Mouse (Mus musculus): ENCODE data around the gene Myo6. TPM values are rescaled to one million over a fixed set of nuclear protein-coding genes. Genes with fewer than 3 reads are reported as not detected.
A peak's percentile ranks its signal among the peaks of the same experiment; 100 is the strongest.

Myo6 gene
- polyA plus RNA-seq, 1 experiment from 2014 or later, result 50.9 TPM

- H3K27me3 ChIP-seq (replicated peaks; ENCODE audit: control insufficient read depth, insufficient read depth, low read length), result no peaks in the 10 kb centered on the region
- no peak overlapping the region for H3K4me3 ChIP-seq (ENCODE audit: low read depth, low read length)
- H3K9me3 ChIP-seq (ENCODE audit: control insufficient read depth), result no peaks in the 10 kb centered on the region
- TF ChIP-seq CTCF (IDR thresholded peaks at IDR 0.05; ENCODE audit: low read depth), result no peak
- H3K4me1 ChIP-seq (replicated peaks; ENCODE audit: control insufficient read depth, insufficient read depth, low read length), result no peaks in the 10 kb centered on the region
- no peak overlapping the region for H3K27ac ChIP-seq (ENCODE audit: low read depth, low read length)
- no peaks in the 10 kb centered on the region; the same call in 1 of the 2 replicates for H3K36me3 ChIP-seq (ENCODE audit: control insufficient read depth, insufficient read depth)
- H3K4me2 ChIP-seq (replicated peaks; ENCODE audit: low read depth), result no peak overlapping the region
- H3K9ac ChIP-seq (ENCODE audit: low read depth, low read length), result no peak overlapping the region
- no peak for ATAC-seq
- WGBS, result 51% methylated on average over 6 of the region's 6 CpGs
Measured at GRCm38 (mm10) chr9:80200855-80201254, 36.0 kb downstream of the Myo6 start.

- no peak for ATAC-seq
Measured at GRCm38 (mm10) chr9:80202374-80203060, 37.7 kb downstream of the Myo6 start.

DNA sequence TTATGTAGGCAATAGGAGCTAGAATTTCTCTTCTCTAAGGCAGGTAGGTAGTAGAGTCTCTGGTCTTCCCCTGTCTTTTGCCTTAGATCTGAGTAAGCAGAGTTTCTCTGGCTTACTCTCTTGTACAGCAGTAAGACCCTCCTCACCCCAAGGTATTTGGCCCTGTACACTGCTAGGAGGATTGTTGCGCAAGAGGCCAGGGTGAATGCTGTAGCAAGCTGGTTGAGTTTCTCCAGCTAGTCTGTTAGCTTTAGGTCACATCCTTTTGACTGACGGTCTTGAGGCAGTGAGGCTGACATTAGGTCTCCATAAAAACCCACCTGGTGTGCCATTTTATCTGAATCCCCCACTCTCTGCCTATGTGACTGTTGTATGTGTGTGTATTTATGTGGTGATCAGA is 43.9 kb downstream of the Myo6 start:
- H3K36me3 ChIP-seq (ENCODE audit: control insufficient read depth, insufficient read depth), result no peaks in the 10 kb centered on the region
- H3K27me3 ChIP-seq (replicated peaks; ENCODE audit: control insufficient read depth, insufficient read depth, low read length), result no peaks in the 10 kb centered on the region
- H3K27ac ChIP-seq (ENCODE audit: low read depth, low read length), result no peak overlapping the region
- H3K9me3 ChIP-seq (ENCODE audit: control insufficient read depth), result no peaks in the 10 kb centered on the region
- H3K4me2 ChIP-seq (replicated peaks; ENCODE audit: low read depth), result no peak overlapping the region
- no peak overlapping the region for H3K9ac ChIP-seq (ENCODE audit: low read depth, low read length)
- H3K4me1 ChIP-seq (replicated peaks; ENCODE audit: control insufficient read depth, insufficient read depth, low read length), result no peaks in the 10 kb centered on the region
- 67% methylated on average over 2 of the region's 2 CpGs for WGBS
- no peak for ATAC-seq
- no peak for TF ChIP-seq CTCF (IDR thresholded peaks at IDR 0.05; ENCODE audit: low read depth)
- no peak overlapping the region for H3K4me3 ChIP-seq (ENCODE audit: low read depth, low read length)

More at GRCm38 (mm10) chr9:80202374-80203060, 37.7 kb downstream of the Myo6 start:
- H3K4me1 ChIP-seq (replicated peaks; ENCODE audit: control insufficient read depth, insufficient read depth, low read length), result no peaks in the 10 kb centered on the region
- no peak overlapping the region for H3K4me3 ChIP-seq (ENCODE audit: low read depth, low read length)
- no peaks in the 10 kb centered on the region; the same call in 1 of the 2 replicates for H3K36me3 ChIP-seq (ENCODE audit: control insufficient read depth, insufficient read depth)
- no peak overlapping the region for H3K4me2 ChIP-seq (replicated peaks; ENCODE audit: low read depth)
- 86% methylated on average over 14 of the region's 14 CpGs for WGBS
- H3K27me3 ChIP-seq (replicated peaks; ENCODE audit: control insufficient read depth, insufficient read depth, low read length), result no peaks in the 10 kb centered on the region
- no peak for TF ChIP-seq CTCF (IDR thresholded peaks at IDR 0.05; ENCODE audit: low read depth)
- H3K27ac ChIP-seq (ENCODE audit: low read depth, low read length), result no peak overlapping the region
- no peaks in the 10 kb centered on the region for H3K9me3 ChIP-seq (ENCODE audit: control insufficient read depth)
- H3K9ac ChIP-seq (ENCODE audit: low read depth, low read length), result no peak overlapping the region

GRCm38 (mm10) chr9:80209459-80209858 is 44.6 kb downstream of the Myo6 start:
- H3K27me3 ChIP-seq (replicated peaks; ENCODE audit: control insufficient read depth, insufficient read depth, low read length), result no peaks in the 10 kb centered on the region
- no peaks in the 10 kb centered on the region for H3K4me1 ChIP-seq (replicated peaks; ENCODE audit: control insufficient read depth, insufficient read depth, low read length)
- 76% methylated on average over 10 of the region's 10 CpGs for WGBS
- no peak for ATAC-seq
- no peaks in the 10 kb centered on the region for H3K9me3 ChIP-seq (ENCODE audit: control insufficient read depth)
- H3K36me3 ChIP-seq (ENCODE audit: control insufficient read depth, insufficient read depth), result no peaks in the 10 kb centered on the region
- H3K4me3 ChIP-seq (ENCODE audit: low read depth, low read length), result no peak overlapping the region
- no peak overlapping the region for H3K4me2 ChIP-seq (replicated peaks; ENCODE audit: low read depth)
- H3K27ac ChIP-seq (ENCODE audit: low read depth, low read length), result no peak overlapping the region; the same call in 1 of the 2 replicates
- no peak for TF ChIP-seq CTCF (IDR thresholded peaks at IDR 0.05; ENCODE audit: low read depth)
- no peak overlapping the region for H3K9ac ChIP-seq (ENCODE audit: low read depth, low read length)

- WGBS, result 61% methylated on average over 12 of the region's 12 CpGs
- no peaks in the 10 kb centered on the region for H3K9me3 ChIP-seq (ENCODE audit: control insufficient read depth)
- TF ChIP-seq CTCF (IDR thresholded peaks at IDR 0.05; ENCODE audit: low read depth), result peak; percentile 34
- no peak overlapping the region for H3K9ac ChIP-seq (ENCODE audit: low read depth, low read length)
- H3K36me3 ChIP-seq (ENCODE audit: control insufficient read depth, insufficient read depth), result no peaks in the 10 kb centered on the region
- no peak overlapping the region for H3K4me2 ChIP-seq (replicated peaks; ENCODE audit: low read depth)
- no peaks in the 10 kb centered on the region for H3K4me1 ChIP-seq (replicated peaks; ENCODE audit: control insufficient read depth, insufficient read depth, low read length)
- ATAC-seq, result peak; percentile 82
- H3K27ac ChIP-seq (ENCODE audit: low read depth, low read length), result no peak overlapping the region
- no peaks in the 10 kb centered on the region for H3K27me3 ChIP-seq (replicated peaks; ENCODE audit: control insufficient read depth, insufficient read depth, low read length)
- no peak overlapping the region for H3K4me3 ChIP-seq (ENCODE audit: low read depth, low read length)
Measured at GRCm38 (mm10) chr9:80210096-80210495, 45.3 kb downstream of the Myo6 start.

DNA sequence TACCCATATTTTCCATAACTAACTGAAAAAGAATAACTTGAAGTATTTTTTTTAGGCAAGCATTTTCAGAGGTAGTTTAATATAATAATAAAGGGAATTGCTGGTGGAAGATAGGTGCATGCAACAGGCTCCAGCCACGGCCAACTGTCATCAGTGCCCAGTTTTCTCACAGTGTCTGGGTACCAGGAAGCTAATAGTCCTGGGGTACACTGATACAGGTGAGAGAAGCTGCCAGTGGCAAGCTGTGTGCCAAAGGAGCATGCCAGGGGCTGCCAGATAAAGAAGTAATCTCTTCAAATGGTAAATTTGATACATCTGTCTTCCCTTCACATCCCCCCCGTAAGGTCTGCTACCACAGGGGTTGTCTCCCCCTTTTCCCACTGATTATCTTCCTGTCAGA is 48.6 kb downstream of the Myo6 start:
- TF ChIP-seq CTCF (IDR thresholded peaks at IDR 0.05; ENCODE audit: low read depth), result no peak
- Histone ChIP-seq H3K27ac (ENCODE audit: low read depth, low read length) (no peak overlapping the region), H3K27me3 (replicated peaks; ENCODE audit: control insufficient read depth, insufficient read depth, low read length) (no peaks in the 10 kb centered on the region), H3K4me1 (replicated peaks; ENCODE audit: control insufficient read depth, insufficient read depth, low read length) (no peaks in the 10 kb centered on the region), H3K4me2 (replicated peaks; ENCODE audit: low read depth) (no peak overlapping the region), H3K4me3 (ENCODE audit: low read depth, low read length) (no peak overlapping the region), H3K9ac (ENCODE audit: low read depth, low read length) (no peak overlapping the region), H3K36me3 (ENCODE audit: control insufficient read depth, insufficient read depth) (no peaks in the 10 kb centered on the region), H3K9me3 (ENCODE audit: control insufficient read depth) (no peaks in the 10 kb centered on the region)
- WGBS, result 96% methylated on average over 2 of the region's 2 CpGs
- ATAC-seq, result no peak

Measured in intestine, postnatal 0 days (tissue).